Mouse (Mus musculus) WW6 (cell line): ENCODE measurements around the gene Dnajc1.

Experiments
- DNase-seq: peaks from one replicate; pipeline ENCODE4 v3.0.0-alpha.2; 2013; ENCODE audit warnings: low read depth, low spot score

The Dnajc1 gene

DNA sequence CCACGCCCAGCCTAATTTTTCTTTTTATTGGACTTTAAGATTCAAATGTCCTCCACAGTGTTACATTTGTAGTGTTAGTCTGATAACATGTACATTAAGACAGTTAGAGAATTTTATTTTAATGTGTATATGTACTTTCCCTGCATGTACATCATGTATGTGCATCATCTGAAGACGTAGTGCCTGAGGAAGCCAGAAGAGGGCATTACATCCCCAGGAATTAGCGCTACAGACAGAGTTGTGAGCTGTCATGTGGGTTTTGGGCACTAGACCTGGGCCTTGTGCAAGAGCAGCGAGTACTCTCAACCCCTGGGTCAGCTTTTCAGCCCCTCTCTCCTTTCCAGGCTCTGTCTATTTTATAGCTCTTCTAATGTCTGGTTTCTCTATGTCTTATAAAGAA, 189.7 kb downstream of the Dnajc1 start:
- no peak for DNase-seq

DNA sequence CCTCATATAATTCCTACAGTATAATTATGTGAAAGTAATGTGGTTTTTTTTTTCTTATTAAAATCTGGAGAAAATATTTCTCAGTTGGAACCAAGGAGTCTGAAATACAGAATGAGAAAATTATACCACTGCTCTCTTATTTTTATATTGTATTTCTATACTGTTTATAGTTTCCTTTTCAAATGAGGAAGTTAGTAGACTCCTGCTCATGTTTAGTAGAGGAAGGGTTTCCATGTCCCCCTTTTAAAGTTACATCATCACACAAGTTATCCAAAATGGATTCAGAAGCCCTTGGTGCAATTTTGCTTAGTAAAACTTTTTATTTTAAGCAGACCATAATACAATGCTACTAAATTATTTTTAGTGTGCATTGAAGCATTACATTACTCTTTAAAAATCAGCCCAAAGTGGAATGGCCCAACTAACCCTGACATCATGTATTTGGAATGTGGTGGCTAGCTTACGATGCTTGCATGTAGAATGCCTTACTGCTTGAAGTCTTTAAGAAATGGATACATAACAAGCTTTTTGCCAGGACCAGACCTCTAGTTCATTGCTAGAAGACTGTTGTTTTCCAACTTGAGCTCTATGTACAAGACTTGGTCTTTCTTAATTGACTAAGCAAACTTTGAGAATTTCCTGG, 190.7 kb downstream of the Dnajc1 start:
- DNase-seq = no peak

DNA sequence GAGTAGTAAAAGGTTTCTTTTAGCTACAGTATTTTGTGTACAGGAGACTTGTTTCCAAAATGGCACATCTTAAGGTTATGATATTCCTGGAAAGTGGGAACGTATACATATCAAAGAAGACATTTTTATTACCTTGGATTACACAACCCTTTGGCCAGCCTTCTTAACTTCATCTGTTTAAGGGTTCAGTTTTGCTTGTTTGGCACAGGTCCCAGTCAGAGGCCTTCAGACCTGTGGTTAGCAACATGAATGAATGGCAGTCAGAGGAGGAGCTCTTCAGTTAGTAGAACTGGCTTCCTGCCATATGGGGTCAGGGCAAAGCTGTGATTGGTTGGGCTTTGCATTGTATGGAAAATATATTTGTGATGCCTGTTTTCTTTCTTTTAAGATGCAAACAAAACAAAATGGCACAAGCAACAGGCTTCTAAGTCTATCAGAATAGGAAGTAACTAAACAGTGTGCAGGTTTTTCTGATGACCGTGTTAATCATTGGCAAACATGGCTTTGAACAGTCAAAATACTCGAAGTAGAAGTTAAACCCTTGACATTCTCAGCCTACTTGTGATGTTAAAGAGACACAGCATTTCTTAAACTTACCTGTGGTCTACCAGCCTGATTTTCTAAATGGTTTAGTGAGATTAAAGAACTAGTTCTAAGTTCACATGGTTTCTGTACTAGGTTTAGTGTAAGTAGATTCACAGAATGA, 196.8 kb downstream of the Dnajc1 start:
- DNase-seq = no peak

DNA sequence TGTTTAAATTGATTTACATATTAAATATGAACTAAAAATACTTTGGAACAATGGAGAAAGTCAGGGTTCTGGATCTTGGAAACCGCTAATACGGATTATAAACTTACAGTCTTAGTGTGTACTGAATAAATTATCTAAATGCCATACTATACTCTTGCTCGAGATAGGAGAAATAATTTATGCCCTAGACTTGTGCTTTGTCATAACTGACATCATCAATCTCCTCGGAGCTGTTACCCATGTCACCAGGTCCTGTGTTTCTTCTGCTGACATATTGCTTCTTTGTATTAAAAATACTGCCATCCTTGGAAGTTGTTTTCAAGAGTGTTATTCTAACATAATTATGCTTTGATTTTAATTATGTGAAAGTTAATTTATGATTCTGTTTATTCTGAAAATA, 197.3 kb downstream of the Dnajc1 start:
- no peak for DNase-seq

DNA sequence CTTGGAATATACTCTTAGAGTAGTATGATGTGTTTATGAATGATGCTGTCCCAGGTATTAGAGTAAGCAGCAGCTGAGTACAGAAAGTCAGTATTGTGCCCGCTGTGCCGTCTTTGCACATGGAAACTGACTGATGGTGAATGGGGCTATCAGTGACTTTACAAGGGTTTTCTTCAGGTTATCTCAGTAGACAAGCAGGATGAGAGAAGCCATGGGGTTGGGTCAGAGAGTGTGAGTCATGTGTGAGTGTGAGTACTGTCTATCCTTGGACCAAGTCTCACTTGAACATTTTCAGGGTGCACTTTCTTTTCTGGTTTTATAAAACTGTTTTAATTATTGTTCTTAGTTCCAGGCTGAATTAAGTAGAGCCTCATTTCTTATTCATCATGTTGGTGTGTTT, 204.3 kb downstream of the Dnajc1 start:
- DNase-seq = no peak

DNA sequence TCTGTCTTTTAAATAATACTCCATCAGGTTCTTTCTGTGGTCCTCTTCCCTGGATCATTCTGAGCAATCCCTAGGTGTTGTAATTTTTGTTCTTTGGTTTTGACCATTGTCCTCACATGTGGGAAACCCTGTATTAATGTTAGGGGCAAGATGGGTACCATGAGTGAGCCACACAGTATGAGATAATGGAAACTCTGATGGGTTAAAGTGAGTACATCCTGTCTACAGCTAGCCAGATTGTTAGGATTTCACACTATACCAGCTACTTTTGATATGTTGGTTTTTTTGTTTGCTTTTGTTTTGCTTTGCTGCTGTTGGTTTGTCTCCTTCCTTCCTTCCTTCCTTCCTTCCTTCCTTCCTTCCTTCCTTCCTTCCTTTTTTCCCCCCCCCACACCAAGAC, 209.6 kb downstream of the Dnajc1 start:
- no peak for DNase-seq

DNA sequence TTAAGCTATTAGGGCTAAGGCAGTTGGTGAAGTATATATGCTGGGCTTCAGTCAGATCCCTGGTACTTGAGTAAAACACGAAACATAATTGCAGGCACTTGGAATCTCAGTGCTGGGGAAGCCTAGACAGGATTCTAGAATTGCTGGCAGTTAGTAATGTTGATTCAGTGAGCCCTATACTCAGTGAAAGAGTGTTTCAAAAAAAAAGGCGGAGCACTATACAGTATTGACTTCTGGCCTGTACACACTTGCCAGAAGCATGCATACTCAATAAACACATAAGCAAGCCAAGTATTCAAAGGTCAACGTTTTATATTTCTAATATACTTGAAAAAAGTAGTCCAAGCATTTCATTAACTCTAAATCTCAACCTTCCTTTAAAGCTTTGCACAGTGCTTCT, 211.0 kb downstream of the Dnajc1 start:
- DNase-seq = no peak

DNA sequence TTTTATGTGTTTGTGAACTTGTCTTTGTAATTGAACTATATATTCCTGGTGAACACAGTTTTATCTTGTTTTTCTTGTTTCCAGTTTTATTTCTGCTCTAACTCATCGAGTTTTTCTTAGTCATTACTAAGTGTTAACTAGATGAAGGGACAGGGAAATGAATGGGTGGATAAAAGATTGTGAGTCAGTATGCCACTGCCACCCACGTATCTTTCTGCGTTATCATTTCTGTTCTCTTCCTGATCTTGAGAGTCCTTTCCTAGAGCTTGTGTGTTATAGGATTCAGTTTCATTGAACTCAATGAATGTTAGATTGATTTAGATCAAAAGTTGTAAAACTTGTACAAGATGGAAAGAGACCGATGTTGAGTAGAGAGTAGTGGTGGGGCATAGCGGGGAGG, 212.3 kb downstream of the Dnajc1 start:
- no peak for DNase-seq

DNA sequence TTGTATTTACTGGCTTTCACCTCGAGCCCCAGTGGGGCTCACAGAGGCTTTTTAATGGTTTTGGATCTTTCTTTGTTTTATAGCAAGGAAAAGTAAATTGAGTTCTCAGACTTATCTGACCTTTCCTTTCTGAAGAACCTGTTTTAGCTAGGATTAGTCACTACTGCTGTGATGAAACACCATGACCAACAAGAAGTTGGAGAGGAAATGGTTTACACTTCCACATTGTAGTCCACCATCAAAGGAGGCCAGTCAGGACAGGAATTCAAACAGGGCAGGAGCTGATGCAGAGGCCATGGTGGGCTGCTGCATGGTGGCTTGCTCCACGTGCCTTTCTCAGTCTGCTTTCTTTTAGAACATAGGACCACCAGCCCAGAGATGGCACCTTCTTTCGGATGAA, 216.4 kb downstream of the Dnajc1 start:
- DNase-seq = no peak

DNA sequence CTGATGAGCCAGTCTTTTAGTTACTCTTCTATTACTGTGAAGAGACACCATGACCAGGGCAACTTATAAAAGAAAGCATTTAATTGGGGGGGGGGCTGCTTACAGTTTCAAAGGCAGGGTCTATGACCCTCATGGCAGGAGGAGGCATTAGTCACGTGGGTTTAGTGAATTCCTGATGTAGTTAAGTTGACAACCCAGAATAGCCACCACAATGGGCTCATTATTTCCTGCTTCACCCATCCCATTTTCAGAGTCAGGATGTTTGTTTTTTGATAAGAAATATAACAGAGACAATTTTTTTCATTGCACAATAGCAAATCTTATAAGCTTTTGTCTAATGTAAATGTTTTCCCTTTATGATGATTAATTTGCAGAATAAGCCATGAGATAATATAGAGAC, 217.4 kb downstream of the Dnajc1 start:
- no peak for DNase-seq

DNA sequence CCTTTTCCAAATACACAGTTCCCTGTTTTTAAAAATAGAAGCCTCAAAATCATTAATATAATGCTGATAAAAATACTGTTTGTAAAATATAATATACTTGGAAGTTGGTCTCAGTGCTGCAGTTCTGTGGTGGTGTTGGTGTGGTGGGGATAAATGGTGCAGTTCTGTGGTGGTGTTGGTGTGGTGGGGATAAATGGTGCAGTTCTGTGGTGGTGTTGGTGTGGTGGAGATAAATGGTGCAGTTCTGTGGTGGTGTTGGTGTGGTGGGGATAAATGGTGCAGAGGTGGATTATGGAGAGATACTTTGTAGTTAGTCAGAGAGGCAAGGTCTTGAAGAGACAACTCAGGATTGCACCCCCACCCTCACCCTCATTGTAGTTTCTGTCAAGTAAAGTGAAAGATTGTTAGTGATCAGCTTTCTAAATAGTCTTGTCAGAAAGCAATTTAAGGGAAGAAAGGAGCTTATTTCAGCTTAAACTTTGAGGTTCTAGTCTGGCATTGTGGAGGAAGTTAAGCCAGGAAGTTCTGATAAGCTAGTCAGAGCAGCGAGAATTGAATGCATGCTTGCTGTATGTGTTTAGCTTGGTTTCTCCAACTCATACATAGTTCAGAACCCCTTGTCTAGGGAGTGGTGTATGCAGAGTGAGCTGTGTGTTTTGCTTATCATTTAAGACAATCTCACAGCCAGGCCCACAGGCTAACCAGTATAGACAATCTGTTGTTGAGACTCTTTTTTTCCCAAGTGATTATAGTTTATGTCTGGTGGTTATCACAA, 223.3 kb downstream of the Dnajc1 start:
- no peak for DNase-seq

DNA sequence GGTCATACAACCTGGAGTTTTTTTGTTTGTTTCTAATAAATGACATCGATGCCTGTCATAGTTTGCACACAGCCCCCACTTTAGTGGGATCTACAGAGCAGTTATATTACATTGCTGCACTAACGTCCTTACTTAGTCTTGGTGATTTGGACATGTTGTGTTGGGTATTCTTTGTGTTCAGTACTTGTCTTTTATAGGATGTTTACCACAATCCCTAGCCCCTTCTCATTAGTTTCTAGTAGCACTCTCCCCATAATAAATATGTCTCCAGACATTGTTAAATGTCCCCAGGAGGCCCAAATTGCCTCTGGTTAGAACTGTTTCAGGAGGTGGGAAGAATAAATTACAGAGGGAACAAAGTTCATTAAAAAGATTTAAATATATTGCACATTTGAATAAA, 227.1 kb downstream of the Dnajc1 start:
- no peak for DNase-seq

DNA sequence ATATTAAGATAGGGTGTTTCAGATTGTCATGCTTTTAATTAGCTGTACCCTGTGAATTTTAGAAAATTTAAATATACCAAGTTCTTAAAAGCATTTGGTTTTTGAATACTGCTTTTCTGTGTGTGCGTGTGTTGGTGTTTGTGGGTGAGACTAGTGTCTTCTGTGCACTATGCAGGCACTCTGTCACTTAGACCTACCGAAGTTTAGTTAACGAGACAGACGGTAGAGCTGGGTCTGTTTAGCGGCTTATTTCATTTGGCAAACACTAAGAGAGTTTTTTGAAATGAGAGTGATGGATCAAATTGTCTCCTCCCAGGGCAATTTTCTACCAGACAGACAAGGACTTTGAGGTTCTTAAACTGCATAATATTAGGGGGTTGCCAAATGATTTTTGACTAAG, 231.6 kb downstream of the Dnajc1 start:
- DNase-seq = no peak

DNA sequence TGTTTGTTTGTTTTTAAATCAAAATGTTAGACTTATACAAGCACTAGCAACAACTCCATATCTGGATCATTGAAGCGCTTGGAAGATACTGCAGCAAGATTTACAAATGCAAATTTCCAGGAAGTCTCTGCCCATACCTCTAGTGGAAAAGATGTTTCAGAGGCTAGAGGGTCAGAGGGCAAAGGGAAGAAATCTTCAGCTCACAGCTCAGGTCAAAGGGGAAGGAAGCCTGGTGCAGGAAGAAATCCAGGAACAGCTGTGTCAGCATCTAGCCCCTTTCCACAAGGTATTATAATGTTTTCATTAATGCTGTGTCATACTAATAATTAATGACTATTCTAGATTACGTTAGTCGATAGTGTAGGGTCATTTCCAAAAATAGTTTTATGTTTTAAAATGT, 233.2 kb downstream of the Dnajc1 start:
- no peak for DNase-seq

DNA sequence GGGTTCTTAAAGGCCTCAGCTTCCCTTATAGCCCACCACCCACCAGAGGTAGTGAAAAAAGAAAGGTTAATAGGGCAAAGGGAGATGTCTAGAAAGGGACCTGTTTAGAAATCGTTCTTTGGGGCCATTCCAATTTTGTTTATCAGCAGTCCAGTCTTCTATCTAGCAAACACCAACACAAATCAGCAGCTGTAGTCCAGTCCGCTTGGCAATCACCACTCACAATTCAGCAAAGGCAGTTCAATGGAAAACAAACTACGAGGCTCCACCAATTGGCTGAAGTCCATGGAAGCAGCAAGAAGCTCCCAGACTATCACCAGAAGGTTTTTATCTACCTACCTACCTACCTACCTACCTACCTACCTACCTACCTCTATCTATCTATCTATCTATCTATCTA, 236.5 kb downstream of the Dnajc1 start:
- no peak for DNase-seq
